Comparison of ENCODE assay signal across 8 mouse cellular contexts in the genomic region with DNA sequence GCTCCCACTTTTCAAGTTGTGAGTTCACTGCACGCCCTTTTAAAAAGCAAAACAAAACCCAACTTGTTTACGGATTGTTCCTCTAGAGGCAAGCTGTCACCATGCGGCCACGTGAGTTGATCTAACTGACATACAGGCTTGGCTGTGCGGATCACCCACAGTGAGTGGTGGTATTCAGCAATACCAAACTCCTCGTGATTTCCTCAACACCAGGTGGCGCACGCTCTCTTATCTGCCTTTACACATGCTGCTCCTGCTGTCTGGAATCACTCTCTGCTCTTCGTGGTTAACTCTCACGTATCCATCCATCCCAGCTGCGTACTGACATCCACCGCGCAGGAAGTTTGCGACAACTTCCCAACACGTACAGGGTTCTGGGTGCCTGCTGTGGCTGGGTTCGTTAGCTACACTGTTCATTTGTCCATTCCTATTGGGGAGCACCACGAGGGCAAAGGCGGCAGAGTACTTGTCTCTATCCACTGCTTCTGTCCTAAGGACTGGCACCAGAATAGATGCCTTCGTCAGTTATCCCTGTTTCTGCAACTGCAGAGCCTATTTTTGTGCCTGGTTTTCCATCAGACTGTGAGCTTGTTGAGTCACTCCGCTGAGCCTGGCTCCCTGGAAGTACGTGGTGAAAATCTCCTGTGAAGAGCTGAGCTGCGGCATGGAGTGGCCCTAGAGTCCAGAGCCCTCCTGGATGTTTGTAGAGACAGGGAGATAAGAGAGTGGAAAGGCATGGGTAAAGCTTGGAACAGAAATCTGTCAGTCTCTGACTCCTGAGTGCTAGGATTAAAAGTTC. TPM values are rescaled to one million over a fixed set of nuclear protein-coding genes. Genes with fewer than 3 reads are reported as not detected.
A peak's percentile ranks its signal among the peaks of the same experiment; 100 is the strongest.
DNase-seq lines count a peak whose midpoint lies in the region; ATAC-seq lines count a peak whose summit lies in the region.

No protein-coding gene starts in this region.

- no peaks in the 10 kb centered on the region for H3K36me3 ChIP-seq in forebrain, embryonic 10.5 days (replicated peaks)
- H3K36me3 ChIP-seq in heart, embryonic 14.5 days (ENCODE audit: control insufficient read depth, insufficient read depth, low read length) = no peaks in the 10 kb centered on the region
- no peaks in the 10 kb centered on the region for H3K36me3 ChIP-seq in liver, embryonic 11.5 days (ENCODE audit: control insufficient read depth, insufficient read depth, low read length)
- H3K36me3 ChIP-seq in splenic B cell, adult 2 months (ENCODE audit: control insufficient read depth, insufficient read depth, low read length, poor library complexity, severe bottlenecking) = no peaks in the 10 kb centered on the region

- 26% methylated on average over 22 of the region's 22 CpGs for WGBS in forebrain, embryonic 10.5 days
- WGBS in heart, embryonic 14.5 days = 5% methylated on average over 22 of the region's 22 CpGs
- 17% methylated on average over 22 of the region's 22 CpGs for WGBS in liver, embryonic 11.5 days

- peaks cover 4% of the 10 kb centered on the region; the same call in 1 of the 2 replicates for H3K4me1 ChIP-seq in forebrain, embryonic 10.5 days
- peaks cover 5% of the 10 kb centered on the region in 2 experiments; a peak in 3 of 4 replicates for H3K4me1 ChIP-seq in heart, embryonic 14.5 days (ENCODE audit: control insufficient read depth in 2 of 2, insufficient read depth in 2 of 2, low read length in 2 of 2)
- H3K4me1 ChIP-seq in liver, embryonic 11.5 days (replicated peaks; ENCODE audit: control insufficient read depth, insufficient read depth, low read length) = no peaks in the 10 kb centered on the region

- DNase-seq in CD8-positive naive resting alpha-beta T cell, adult 2 months (ENCODE audit: low read depth in 2 of 2, low spot score in 2 of 2) = peak; percentile 61 to 80
- peak; percentile 76 for DNase-seq in c-Kit-positive CD71-negative TER-119-negative erythroid progenitor cells, embryonic 14.5 days (ENCODE audit: low read depth)
- peak; percentile 83 for DNase-seq in forebrain, embryonic 10.5 days (ENCODE audit: extremely low spot score, low spot score)
- DNase-seq in kidney, postnatal 10 days = peak; percentile 92
- peak; percentile 75 for DNase-seq in liver, embryonic 11.5 days (ENCODE audit: low spot score)
- peak; percentile 88 for DNase-seq in naive thymus-derived CD4-positive, alpha-beta T cell, adult 2 months (ENCODE audit: low read depth)
- DNase-seq in splenic B cell, adult 2 months (ENCODE audit: low read depth, low spot score) = peak; percentile 85

- 0 out of 2 replicates have a peak overlapping the region, but pooled peaks have one; percentile 12 for H3K27ac ChIP-seq in forebrain, embryonic 10.5 days
- H3K27ac ChIP-seq in heart, embryonic 14.5 days (replicated peaks in 1 of 2; ENCODE audit: control insufficient read depth in 1 of 2, insufficient read depth in 1 of 2, low read depth in 2 of 2, low read length in 2 of 2) = 0 out of 4 replicates have a peak overlapping the region, but pooled peaks of 1 of the 2 experiments have one; percentile 29
- H3K27ac ChIP-seq in liver, embryonic 11.5 days (ENCODE audit: low read depth, low read length) = no peak overlapping the region

- H3K27me3 ChIP-seq in forebrain, embryonic 10.5 days (ENCODE audit: poor library complexity, severe bottlenecking) = no peaks in the 10 kb centered on the region
- no peaks in the 10 kb centered on the region for H3K27me3 ChIP-seq in heart, embryonic 14.5 days (ENCODE audit: control insufficient read depth, insufficient read depth, low read length)
- H3K27me3 ChIP-seq in liver, embryonic 11.5 days (replicated peaks; ENCODE audit: control insufficient read depth, insufficient read depth, low read length) = no peaks in the 10 kb centered on the region
- H3K27me3 ChIP-seq in splenic B cell, adult 2 months (ENCODE audit: control insufficient read depth, insufficient read depth, low read length, poor library complexity, severe bottlenecking) = no peaks in the 10 kb centered on the region

- 0 out of 2 replicates have a peak overlapping the region, but pooled peaks have one; percentile 31 for H3K9ac ChIP-seq in heart, embryonic 14.5 days (ENCODE audit: low read length)
- no peak overlapping the region for H3K9ac ChIP-seq in liver, embryonic 11.5 days (ENCODE audit: low read depth, low read length)

- peak overlapping the region; percentile 38 for H3K4me3 ChIP-seq in forebrain, embryonic 10.5 days
- peak overlapping the region; percentile 19 to 26; a peak in 3 of 4 replicates for H3K4me3 ChIP-seq in heart, embryonic 14.5 days (ENCODE audit: control insufficient read depth in 1 of 2, insufficient read depth in 1 of 2, low read depth in 1 of 2, low read length in 2 of 2)
- H3K4me3 ChIP-seq in liver, embryonic 11.5 days (ENCODE audit: low read depth, low read length) = no peak overlapping the region

- peak; percentile 85; the same call in 1 of the 2 replicates for ATAC-seq in heart, embryonic 14.5 days (ENCODE audit: insufficient number of reproducible peaks, insufficient read depth, low FRiP score, low read depth)
- ATAC-seq in liver, embryonic 11.5 days (replicated peaks; ENCODE audit: low FRiP score) = peak; percentile 91

- H3K9me3 ChIP-seq in forebrain, embryonic 10.5 days = no peaks in the 10 kb centered on the region
- no peaks in the 10 kb centered on the region for H3K9me3 ChIP-seq in heart, embryonic 14.5 days (ENCODE audit: control insufficient read depth, low read length)
- H3K9me3 ChIP-seq in liver, embryonic 11.5 days (ENCODE audit: control insufficient read depth, low read length) = no peaks in the 10 kb centered on the region

- peak overlapping the region; percentile 63 for H3K4me2 ChIP-seq in heart, embryonic 14.5 days (ENCODE audit: low read length)
- peak overlapping the region; percentile 53 for H3K4me2 ChIP-seq in liver, embryonic 11.5 days

RNA-seq across cellular contexts. Expression of gene Glt8d2, which starts 23.8 kb away (rescaled TPM):
- 1.00 and 1.3 TPM in 2 replicates for polyA plus RNA-seq in forebrain, embryonic 10.5 days (2016; fragmentation: Nextera tagmentation; extraction: Ambion mirVana)
- 3.5 and 3.9 TPM in 2 replicates for polyA plus RNA-seq in heart, embryonic 14.5 days (2014; fragmentation: Nextera tagmentation; extraction: Ambion mirVana)
- 1.2 TPM in 2 replicates for polyA plus RNA-seq in liver, embryonic 11.5 days (2014; fragmentation: Nextera tagmentation; extraction: Ambion mirVana)

RNA-seq across cellular contexts. Expression of gene Hcfc2, which starts 29.3 kb away (rescaled TPM):
- 22.7 and 24.8 TPM in 2 replicates for polyA plus RNA-seq in forebrain, embryonic 10.5 days (2016; fragmentation: Nextera tagmentation; extraction: Ambion mirVana)
- 35.2 and 40.2 TPM in 2 replicates for polyA plus RNA-seq in heart, embryonic 14.5 days (2014; fragmentation: Nextera tagmentation; extraction: Ambion mirVana)
- 23.1 and 24.0 TPM in 2 replicates for polyA plus RNA-seq in liver, embryonic 11.5 days (2014; fragmentation: Nextera tagmentation; extraction: Ambion mirVana)

RNA-seq across cellular contexts. Expression of gene Tdg, which starts 37.0 kb away (rescaled TPM):
- 291 and 312 TPM in 2 replicates for polyA plus RNA-seq in forebrain, embryonic 10.5 days (2016; fragmentation: Nextera tagmentation; extraction: Ambion mirVana)
- 77.4 and 81.7 TPM in 2 replicates for polyA plus RNA-seq in heart, embryonic 14.5 days (2014; fragmentation: Nextera tagmentation; extraction: Ambion mirVana)
- polyA plus RNA-seq in liver, embryonic 11.5 days (2014; fragmentation: Nextera tagmentation; extraction: Ambion mirVana) = 138 and 147 TPM in 2 replicates

RNA-seq across cellular contexts. Expression of gene 1190007I07Rik, which starts 43.6 kb away (rescaled TPM):
- polyA plus RNA-seq in forebrain, embryonic 10.5 days (2016; fragmentation: Nextera tagmentation; extraction: Ambion mirVana) = 43.7 and 46.4 TPM in 2 replicates
- polyA plus RNA-seq in heart, embryonic 14.5 days (2014; fragmentation: Nextera tagmentation; extraction: Ambion mirVana) = 44.4 and 44.9 TPM in 2 replicates
- 80.1 and 84.2 TPM in 2 replicates for polyA plus RNA-seq in liver, embryonic 11.5 days (2014; fragmentation: Nextera tagmentation; extraction: Ambion mirVana)
